Mouse (Mus musculus) layer of hippocampus, adult 9-10 months (tissue): Measurements from ENCODE around the gene Gm11985.

Experiments used
- DNase-seq: peaks from one replicate; pipeline ENCODE4 v3.0.0; 2022; ENCODE audit warnings: low spot score

The Gm11985 gene

GRCm38 (mm10) chr11:7153081-7153480, 35.3 kb downstream of the Gm11985 start:
- DNase-seq: no peak

- no peak for DNase-seq
Observed at GRCm38 (mm10) chr11:7152371-7152770, 36.0 kb downstream of the Gm11985 start.

- DNase-seq: no peak
Observed at GRCm38 (mm10) chr11:7150511-7150910, 37.9 kb downstream of the Gm11985 start.

GRCm38 (mm10) chr11:7149471-7149870, 38.9 kb downstream of the Gm11985 start:
- DNase-seq: no peak

- DNase-seq: no peak
Observed at GRCm38 (mm10) chr11:7147945-7148344, 40.4 kb downstream of the Gm11985 start.

- no peak for DNase-seq
Observed at GRCm38 (mm10) chr11:7147536-7147935, 40.8 kb downstream of the Gm11985 start.

GRCm38 (mm10) chr11:7145221-7145620, 43.1 kb downstream of the Gm11985 start:
- DNase-seq: no peak

GRCm38 (mm10) chr11:7144369-7144768, 44.0 kb downstream of the Gm11985 start:
- no peak for DNase-seq

GRCm38 (mm10) chr11:7142725-7143124, 45.6 kb downstream of the Gm11985 start:
- DNase-seq: no peak

- DNase-seq: no peak
Observed at GRCm38 (mm10) chr11:7140449-7140848, 47.9 kb downstream of the Gm11985 start.

- no peak for DNase-seq
Observed at GRCm38 (mm10) chr11:7138370-7138769, 50.0 kb downstream of the Gm11985 start.

- DNase-seq: no peak
Observed at GRCm38 (mm10) chr11:7136246-7136855, 52.0 kb downstream of the Gm11985 start.

- no peak for DNase-seq
Observed at GRCm38 (mm10) chr11:7135763-7136162, 52.6 kb downstream of the Gm11985 start.

GRCm38 (mm10) chr11:7135301-7135700, 53.1 kb downstream of the Gm11985 start:
- no peak for DNase-seq

- DNase-seq: no peak
Observed at GRCm38 (mm10) chr11:7134319-7134718, 54.0 kb downstream of the Gm11985 start.

- DNase-seq: no peak
Observed at GRCm38 (mm10) chr11:7133736-7134135, 54.6 kb downstream of the Gm11985 start.
